Mouse (Mus musculus) macrophage (primary cell): ENCODE data around the gene Thap12. TPM values are rescaled to one million over a fixed set of nuclear protein-coding genes. Genes with fewer than 3 reads are reported as not detected.

Source experiments
- H3K27ac ChIP-seq: fragments of 350-480 bp; formaldehyde crosslinking; 2 replicates; pipeline ENCODE4 v1.9.0; 2021
- H3K36me3 ChIP-seq: fragments of 350-480 bp; formaldehyde crosslinking; 2 replicates; pipeline ENCODE4 v1.9.0; 2021; ENCODE audit errors: inconsistent target
- H3K4me3 ChIP-seq: fragments of 350-480 bp; formaldehyde crosslinking; 2 replicates; pipeline ENCODE4 v1.9.0; 2021; ENCODE audit errors: inconsistent target
- H3K79me2 ChIP-seq: fragments of 350-480 bp; formaldehyde crosslinking; 2 replicates; pipeline ENCODE4 v1.9.0; 2021; ENCODE audit errors: inconsistent target
- WGBS: methylation state at CpG from one replicate; pipeline ENCODE4 v1.1.7; 2026; ENCODE audit warnings: inconsistent platforms; ENCODE audit not compliant: missing documents; 5-methylcytosine and 5-hydroxymethylcytosine counted together
- polyA plus RNA-seq: library from polyadenylated mRNA; stranded (reverse); fragments of 250-400 nt; gene quantifications from 3 replicates; pipeline ENCODE4 v1.2.4, GENCODE M21; 2018; ENCODE audit warnings: inconsistent platforms

Gene Thap12
- polyA plus RNA-seq, 1 experiment from 2014 or later, result 29.0 TPM

- WGBS, result 78% methylated on average over 8 of the region's 8 CpGs
- Histone ChIP-seq H3K4me3 (no peak overlapping the region), H3K79me2 (no peaks in the 10 kb centered on the region), H3K36me3 (no peaks in the 10 kb centered on the region), H3K27ac (no peak overlapping the region)
Observed at GRCm38 (mm10) chr7:98756556-98756955, 53.7 kb downstream of the Thap12 start.

- no peak overlapping the region for H3K4me3 ChIP-seq
- no peaks in the 10 kb centered on the region for H3K36me3 ChIP-seq
- 86% methylated on average over 2 of the region's 5 CpGs for WGBS
- no peak overlapping the region for H3K27ac ChIP-seq
- no peaks in the 10 kb centered on the region for H3K79me2 ChIP-seq
Observed at GRCm38 (mm10) chr7:98760126-98760525, 57.2 kb downstream of the Thap12 start.

GRCm38 (mm10) chr7:98763911-98764310, 61.0 kb downstream of the Thap12 start:
- Histone ChIP-seq H3K27ac (no peak overlapping the region), H3K36me3 (no peaks in the 10 kb centered on the region), H3K79me2 (no peaks in the 10 kb centered on the region), H3K4me3 (no peak overlapping the region)
- WGBS, result 95% methylated on average over 10 of the region's 10 CpGs

GRCm38 (mm10) chr7:98767261-98767660, 64.4 kb downstream of the Thap12 start:
- H3K79me2 ChIP-seq, result no peaks in the 10 kb centered on the region
- H3K27ac ChIP-seq, result no peak overlapping the region
- no peak overlapping the region for H3K4me3 ChIP-seq
- no peaks in the 10 kb centered on the region for H3K36me3 ChIP-seq
- WGBS, result 45% methylated on average over 6 of the region's 6 CpGs

Other genes with a start within 250 kb of the Thap12 start
- 0.12 to 0.22 TPM (median 0.19 TPM) in 3 replicates for gene Lrrc32, start 213.8 kb upstream of the Thap12 start, polyA plus RNA-seq
- gene Emsy, start 46.3 kb upstream of the Thap12 start, polyA plus RNA-seq, result 10.4 to 23.6 TPM (median 14.0 TPM) in 3 replicates
- gene Wnt11, start 132.0 kb downstream of the Thap12 start, polyA plus RNA-seq, result not detected in 3 replicates